Mouse (Mus musculus) bone marrow macrophage, adult 2 months (primary cell): ENCODE results near the gene Tnni1.

Source experiments
- CTCF ChIP-seq: IDR thresholded peaks from 2 replicates; pipeline ENCODE4 v1.5.1; 2012; ENCODE audit warnings: low read depth, mild to moderate bottlenecking, low read length, moderate library complexity
- POLR2A ChIP-seq: IDR thresholded peaks from 2 replicates; pipeline ENCODE4 v1.6.1; 2012; ENCODE audit warnings: mild to moderate bottlenecking, low read depth, low read length, borderline replicate concordance

DNA sequence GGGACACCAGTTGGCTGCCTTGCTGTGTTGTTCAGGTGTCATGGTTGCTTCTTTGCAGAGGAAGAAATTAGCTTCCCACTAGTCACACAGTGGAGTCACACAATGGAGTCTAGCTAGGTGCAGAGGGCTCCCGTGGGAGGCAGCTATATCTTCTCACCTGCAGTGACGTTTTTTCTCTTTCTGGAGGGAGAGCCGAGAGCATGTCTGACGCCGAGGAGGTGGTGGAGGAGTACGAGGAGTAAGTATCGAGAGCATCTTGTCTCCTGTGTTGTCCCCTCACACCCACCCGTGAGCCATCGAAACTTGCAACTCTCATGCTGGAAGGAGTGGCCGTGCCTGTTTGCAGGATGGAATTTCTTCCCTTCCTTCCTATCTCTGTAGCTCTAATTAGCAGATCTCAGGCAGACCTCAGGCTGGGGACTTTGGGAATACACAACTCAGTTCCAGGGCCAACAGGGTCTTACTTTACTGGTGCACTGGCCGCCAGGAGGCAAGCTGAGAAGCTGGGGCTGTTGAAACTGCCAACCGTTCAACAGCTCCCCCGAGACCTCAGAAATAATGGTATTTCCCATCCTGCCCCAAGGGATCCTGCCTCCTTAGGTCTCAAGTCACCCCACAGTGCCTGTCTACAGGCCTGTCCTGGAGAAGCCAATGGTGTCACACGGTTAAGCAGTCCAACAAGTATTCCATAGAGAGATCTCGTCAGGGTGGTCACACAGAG, 61.6 kb downstream of the Tnni1 start:
- TF ChIP-seq POLR2A = no peak
- no peak for TF ChIP-seq CTCF
